Mouse (Mus musculus): ENCODE results near the gene Srxn1.

GRCm38 (mm10) chr2:152097916-152098315 lies 7.4 kb upstream of the Srxn1 start:
- TF ChIP-seq CTCF (conservative IDR thresholded peaks at IDR 0.05 in 1 of 2, IDR thresholded peaks at IDR 0.05 in 1 of 2; ENCODE audit: low read depth in 2 of 2, low read length in 2 of 2) (no peak), POLR2A (IDR thresholded peaks at IDR 0.05; ENCODE audit: low read depth, low read length) (no peak), MYC (IDR thresholded peaks at IDR 0.05; ENCODE audit: low read depth, low read length) (no peak), MAZ (IDR thresholded peaks at IDR 0.05; ENCODE audit: low read depth, low read length) (no peak), CHD2 (IDR thresholded peaks at IDR 0.05; ENCODE audit: low read length) (no peak), BHLHE40 (IDR thresholded peaks at IDR 0.05; ENCODE audit: low read depth, low read length) (no peak), PAX5 (IDR thresholded peaks at IDR 0.05; ENCODE audit: low read length) (no peak), EP300 (IDR thresholded peaks at IDR 0.05; ENCODE audit: low read length) (no peak), ZKSCAN1 (IDR thresholded peaks at IDR 0.05; ENCODE audit: borderline replicate concordance, low read depth, low read length) (no peak), MAX (IDR thresholded peaks at IDR 0.05; ENCODE audit: low read length) (no peak), TBP (conservative IDR thresholded peaks at IDR 0.05; ENCODE audit: low read depth, low read length) (no peak), USF2 (conservative IDR thresholded peaks at IDR 0.05; ENCODE audit: low read depth, low read length) (no peak)
